Mouse (Mus musculus): ENCODE results near the gene Olfr1168. TPM values are rescaled to one million over a fixed set of nuclear protein-coding genes. Genes with fewer than 3 reads are reported as not detected.
"Not testable (repeated sequence)": the region's sequence is repeated elsewhere in the genome, so short reads cannot be mapped to it uniquely, and the experiment has no call there.

The Olfr1168 gene
- not detected in 2 replicates for polyA plus RNA-seq (2014; fragmentation: Nextera tagmentation; extraction: Ambion mirVana)

DNA sequence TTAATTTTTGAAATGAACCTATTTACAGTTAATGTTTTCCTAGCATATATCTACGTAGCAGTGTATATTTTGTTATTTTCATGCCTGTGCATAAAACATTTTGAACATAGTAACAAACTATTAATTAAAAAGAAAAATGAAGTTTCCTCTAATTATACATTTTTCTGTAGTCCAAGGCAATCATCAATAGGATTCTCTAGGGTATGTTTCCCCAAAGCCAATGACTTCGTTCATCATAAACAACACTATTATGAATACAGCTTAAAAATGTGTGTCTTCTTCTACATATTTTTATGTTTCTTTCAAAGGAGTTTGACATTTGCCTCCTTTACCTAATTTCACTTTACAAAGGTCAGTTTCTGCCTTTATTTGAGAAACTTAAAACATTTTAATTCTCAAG, at the start of gene Olfr1168:
Olfr1168 (plus strand) TSS at position 301 of the 400 bp plus-strand sequence.
- H3K4me3 ChIP-seq (ENCODE audit: low read depth, low read length): no peak within 1 kb of the TSS
- no peak within 1 kb of the TSS for H3K27ac ChIP-seq (replicated peaks; ENCODE audit: low read depth, low read length)
- H3K9ac ChIP-seq (replicated peaks; ENCODE audit: low read length): no peak within 1 kb of the TSS
- no peaks in the 10 kb centered on the region for H3K27me3 ChIP-seq (ENCODE audit: control insufficient read depth, insufficient read depth, low read length)
- H3K36me3 ChIP-seq (replicated peaks; ENCODE audit: control insufficient read depth, insufficient read depth, low read depth, low read length): no peaks in the 10 kb centered on the region
- DNase-seq (ENCODE audit: low spot score): no peak
- H3K4me2 ChIP-seq (ENCODE audit: low read depth, low read length): no peak within 1 kb of the TSS
- H3K9me3 ChIP-seq (replicated peaks; ENCODE audit: control insufficient read depth, low read length): no peaks in the 10 kb centered on the region
- ATAC-seq (replicated peaks; ENCODE audit: insufficient number of reproducible peaks, low FRiP score, low TSS enrichment, low read depth): no peak
- WGBS: 90% methylated on average over 2 of the region's 2 CpGs
- H3K4me1 ChIP-seq (ENCODE audit: control insufficient read depth, insufficient read depth, low read length): no peaks in the 10 kb centered on the region

GRCm38 (mm10) chr2:88155093-88155492, 26.6 kb upstream of the Olfr1168 start, which contains the start of gene Olfr1167:
Olfr1167 (minus strand) TSS chr2:88155193.
- H3K9ac ChIP-seq (replicated peaks; ENCODE audit: low read length); H3K36me3 ChIP-seq (replicated peaks; ENCODE audit: control insufficient read depth, insufficient read depth, low read depth, low read length); H3K4me2 ChIP-seq (ENCODE audit: low read depth, low read length); H3K27me3 ChIP-seq (ENCODE audit: control insufficient read depth, insufficient read depth, low read length); H3K4me1 ChIP-seq (ENCODE audit: control insufficient read depth, insufficient read depth, low read length); H3K9me3 ChIP-seq (replicated peaks; ENCODE audit: control insufficient read depth, low read length); H3K4me3 ChIP-seq (ENCODE audit: low read depth, low read length); DNase-seq (ENCODE audit: low spot score); ATAC-seq (replicated peaks; ENCODE audit: insufficient number of reproducible peaks, low FRiP score, low TSS enrichment, low read depth); H3K27ac ChIP-seq (replicated peaks; ENCODE audit: low read depth, low read length): not testable (repeated sequence)
- WGBS: 84% methylated on average over 1 of the region's 1 CpGs

DNA sequence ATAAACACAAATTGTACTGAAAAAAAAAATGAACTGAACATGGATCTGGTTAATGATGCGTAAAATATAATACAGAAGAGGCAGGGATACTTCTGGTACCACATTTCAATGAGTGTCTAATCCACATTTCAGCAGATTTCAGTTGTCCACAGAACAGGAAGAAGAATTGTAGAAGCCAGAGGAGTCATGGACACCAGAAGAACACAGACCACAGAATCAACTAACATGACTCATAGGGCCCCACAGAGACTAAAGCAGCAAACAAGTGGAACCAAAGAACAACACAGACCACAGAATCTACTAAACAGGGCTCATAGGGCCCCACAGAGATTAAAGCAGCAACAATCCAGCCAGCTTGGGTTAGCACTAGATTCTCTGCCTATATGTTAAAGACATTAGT, 39.1 kb downstream of the Olfr1168 start:
- H3K9ac ChIP-seq (replicated peaks; ENCODE audit: low read length): no peak overlapping the region
- WGBS: 100% methylated on average over 1 of the region's 1 CpGs
- no peak overlapping the region for H3K4me3 ChIP-seq (ENCODE audit: low read depth, low read length)
- no peaks in the 10 kb centered on the region for H3K27me3 ChIP-seq (ENCODE audit: control insufficient read depth, insufficient read depth, low read length)
- H3K4me1 ChIP-seq (ENCODE audit: control insufficient read depth, insufficient read depth, low read length): no peaks in the 10 kb centered on the region
- no peak overlapping the region for H3K4me2 ChIP-seq (ENCODE audit: low read depth, low read length)
- no peak overlapping the region for H3K27ac ChIP-seq (replicated peaks; ENCODE audit: low read depth, low read length)
- ATAC-seq (replicated peaks; ENCODE audit: insufficient number of reproducible peaks, low FRiP score, low TSS enrichment, low read depth) (no peak), DNase-seq (ENCODE audit: low spot score) (no peak)
- H3K36me3 ChIP-seq (replicated peaks; ENCODE audit: control insufficient read depth, insufficient read depth, low read depth, low read length): no peaks in the 10 kb centered on the region
- H3K9me3 ChIP-seq (replicated peaks; ENCODE audit: control insufficient read depth, low read length): no peaks in the 10 kb centered on the region

DNA sequence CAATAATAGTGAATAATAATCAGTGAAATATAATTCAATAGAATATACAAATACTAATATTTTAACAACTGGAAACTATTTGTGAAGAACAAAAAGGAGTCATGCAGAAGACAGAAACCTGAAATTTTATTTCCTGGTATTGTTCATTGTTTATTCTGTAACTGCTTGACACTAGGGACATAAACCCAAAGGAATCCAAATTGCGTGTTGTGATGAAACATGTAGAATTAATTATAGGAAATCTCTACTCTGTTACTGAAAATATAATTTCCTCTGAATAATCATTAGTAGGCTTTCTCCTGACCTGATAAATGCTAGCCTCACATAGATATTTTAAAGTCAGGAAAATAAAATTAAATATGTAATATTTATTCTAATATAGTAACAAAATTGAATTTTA, 46.6 kb downstream of the Olfr1168 start, which contains the start of gene Olfr1170:
Olfr1170 (minus strand) TSS at position 101 of the 400 bp plus-strand sequence.
- Histone ChIP-seq H3K9me3 (replicated peaks; ENCODE audit: control insufficient read depth, low read length) (no peaks in the 10 kb centered on the region), H3K4me2 (ENCODE audit: low read depth, low read length) (no peak within 1 kb of the TSS), H3K27ac (replicated peaks; ENCODE audit: low read depth, low read length) (no peak within 1 kb of the TSS), H3K27me3 (ENCODE audit: control insufficient read depth, insufficient read depth, low read length) (no peaks in the 10 kb centered on the region), H3K4me1 (ENCODE audit: control insufficient read depth, insufficient read depth, low read length) (no peaks in the 10 kb centered on the region), H3K36me3 (replicated peaks; ENCODE audit: control insufficient read depth, insufficient read depth, low read depth, low read length) (no peaks in the 10 kb centered on the region), H3K9ac (replicated peaks; ENCODE audit: low read length) (no peak within 1 kb of the TSS), H3K4me3 (ENCODE audit: low read depth, low read length) (no peak within 1 kb of the TSS)
- WGBS: 96% methylated on average over 1 of the region's 1 CpGs
- ATAC-seq (replicated peaks; ENCODE audit: insufficient number of reproducible peaks, low FRiP score, low TSS enrichment, low read depth): no peak
- no peak for DNase-seq (ENCODE audit: low spot score)

Other genes starting within 250 kb of the Olfr1168 start
- gene Olfr1155, start 236.7 kb upstream of the Olfr1168 start, polyA plus RNA-seq (2014; fragmentation: Nextera tagmentation; extraction: Ambion mirVana): not detected in 2 replicates
- not detected in 2 replicates for gene Olfr1156, start 228.8 kb upstream of the Olfr1168 start, polyA plus RNA-seq (2014; fragmentation: Nextera tagmentation; extraction: Ambion mirVana)
- gene Olfr1157, start 213.6 kb upstream of the Olfr1168 start, polyA plus RNA-seq (2014; fragmentation: Nextera tagmentation; extraction: Ambion mirVana): not detected in 2 replicates
- gene Olfr74, start 207.2 kb upstream of the Olfr1168 start, polyA plus RNA-seq (2014; fragmentation: Nextera tagmentation; extraction: Ambion mirVana): not detected in 2 replicates
- not detected in 2 replicates for gene Olfr1158, start 191.8 kb upstream of the Olfr1168 start, polyA plus RNA-seq (2014; fragmentation: Nextera tagmentation; extraction: Ambion mirVana)
- not detected in 2 replicates for gene Olfr1160, start 173.6 kb upstream of the Olfr1168 start, polyA plus RNA-seq (2014; fragmentation: Nextera tagmentation; extraction: Ambion mirVana)
- gene Olfr1161, start 159.1 kb upstream of the Olfr1168 start, polyA plus RNA-seq (2014; fragmentation: Nextera tagmentation; extraction: Ambion mirVana): not detected in 2 replicates
- gene Olfr73, start 144.2 kb upstream of the Olfr1168 start, polyA plus RNA-seq (2014; fragmentation: Nextera tagmentation; extraction: Ambion mirVana): not detected in 2 replicates
- not detected in 2 replicates for gene Olfr1162, start 130.8 kb upstream of the Olfr1168 start, polyA plus RNA-seq (2014; fragmentation: Nextera tagmentation; extraction: Ambion mirVana)
- gene Olfr1163, start 110.0 kb upstream of the Olfr1168 start, polyA plus RNA-seq (2014; fragmentation: Nextera tagmentation; extraction: Ambion mirVana): not detected in 2 replicates
- not detected in 2 replicates for gene Olfr1164, start 87.9 kb upstream of the Olfr1168 start, polyA plus RNA-seq (2014; fragmentation: Nextera tagmentation; extraction: Ambion mirVana)
- gene Olfr1166, start 53.6 kb upstream of the Olfr1168 start, polyA plus RNA-seq (2014; fragmentation: Nextera tagmentation; extraction: Ambion mirVana): not detected in 2 replicates
- not detected in 2 replicates for gene Olfr1167, start 26.7 kb upstream of the Olfr1168 start, polyA plus RNA-seq (2014; fragmentation: Nextera tagmentation; extraction: Ambion mirVana)
- gene Olfr1170, start 46.5 kb downstream of the Olfr1168 start, polyA plus RNA-seq (2014; fragmentation: Nextera tagmentation; extraction: Ambion mirVana): not detected in 2 replicates
- not detected in 2 replicates for gene Olfr1173, start 98.0 kb downstream of the Olfr1168 start, polyA plus RNA-seq (2014; fragmentation: Nextera tagmentation; extraction: Ambion mirVana)
- not detected in 2 replicates for gene Olfr1174-ps, start 133.3 kb downstream of the Olfr1168 start, polyA plus RNA-seq (2014; fragmentation: Nextera tagmentation; extraction: Ambion mirVana)
- gene Olfr1175-ps, start 145.3 kb downstream of the Olfr1168 start, polyA plus RNA-seq (2014; fragmentation: Nextera tagmentation; extraction: Ambion mirVana): not detected in 2 replicates
- not detected in 2 replicates for gene Olfr1176, start 154.8 kb downstream of the Olfr1168 start, polyA plus RNA-seq (2014; fragmentation: Nextera tagmentation; extraction: Ambion mirVana)
- not detected in 2 replicates for gene Olfr1177-ps, start 164.6 kb downstream of the Olfr1168 start, polyA plus RNA-seq (2014; fragmentation: Nextera tagmentation; extraction: Ambion mirVana)
- not detected in 2 replicates for gene Olfr1178, start 205.2 kb downstream of the Olfr1168 start, polyA plus RNA-seq (2014; fragmentation: Nextera tagmentation; extraction: Ambion mirVana)
- not detected in 2 replicates for gene Olfr1179, start 224.6 kb downstream of the Olfr1168 start, polyA plus RNA-seq (2014; fragmentation: Nextera tagmentation; extraction: Ambion mirVana)
- gene Olfr1180, start 237.3 kb downstream of the Olfr1168 start, polyA plus RNA-seq (2014; fragmentation: Nextera tagmentation; extraction: Ambion mirVana): not detected in 2 replicates
- not detected in 2 replicates for gene Olfr1181, start 244.3 kb downstream of the Olfr1168 start, polyA plus RNA-seq (2014; fragmentation: Nextera tagmentation; extraction: Ambion mirVana)

Data from embryonic facial prominence, embryonic 11.5 days (tissue).